Mouse (Mus musculus): ENCODE data around the gene Gm1043.
A peak's percentile ranks its signal among the peaks of the same experiment; 100 is the strongest.

DNA sequence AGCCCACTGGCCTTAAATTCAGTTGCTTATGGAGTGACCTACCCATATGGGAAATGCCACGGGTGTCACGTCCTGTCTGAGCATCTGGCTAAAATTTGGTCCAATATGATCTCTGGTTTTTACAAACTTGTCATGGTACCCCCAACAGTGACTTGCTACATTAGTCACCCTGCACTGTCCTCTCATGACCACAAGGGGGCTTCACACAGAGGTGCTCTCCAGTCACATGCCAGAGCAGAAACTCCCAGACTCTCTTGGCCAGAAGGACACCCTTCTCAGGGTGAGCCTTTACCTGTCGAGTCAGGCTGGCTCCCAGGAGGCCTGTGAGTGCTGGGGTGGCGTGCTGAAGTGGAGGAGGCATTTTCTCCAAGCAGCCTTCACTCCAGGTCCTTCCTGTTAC lies 33.1 kb downstream of the Gm1043 start:
- peak; percentile 42; the same call in 1 of the 2 replicates for TF ChIP-seq CTCF (IDR thresholded peaks at IDR 0.05; ENCODE audit: borderline replicate concordance, control insufficient read depth, extremely low read depth, insufficient read depth, low read length, poor library complexity)
- TF ChIP-seq POLR2A (IDR thresholded peaks at IDR 0.05; ENCODE audit: control insufficient read depth, extremely low read depth, insufficient read depth, low read length, poor library complexity) = no peak

Data from thymus, adult 2 months (tissue).